Mouse (Mus musculus): ENCODE data around the gene Ccl7. TPM values are rescaled to one million over a fixed set of nuclear protein-coding genes. Genes with fewer than 3 reads are reported as not detected.

Gene Ccl7
- total RNA-seq, 1 experiment from 2014 or later = not detected

DNA sequence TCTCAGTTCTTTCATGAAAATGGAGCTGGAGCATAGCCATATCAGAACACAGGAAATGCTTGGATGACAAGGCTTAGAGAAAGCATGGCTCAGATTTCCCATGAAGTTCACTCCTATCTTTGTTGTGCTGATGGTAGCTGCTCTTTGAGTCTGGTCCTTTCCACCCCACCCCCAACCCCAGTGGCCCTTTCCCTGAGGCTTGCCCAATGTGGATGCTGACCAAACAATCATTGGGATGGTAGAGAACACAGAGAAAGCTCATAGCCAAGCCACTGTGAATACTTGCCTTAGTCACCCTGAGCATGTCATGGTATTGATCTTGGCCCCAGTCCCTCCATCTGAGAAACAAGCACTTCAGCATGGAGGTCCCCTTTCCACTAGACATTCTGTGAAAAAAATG is 13.4 kb upstream of the Ccl7 start:
- ATAC-seq (replicated peaks; ENCODE audit: insufficient number of reproducible peaks, low FRiP score, low TSS enrichment, poor library complexity, severe bottlenecking) = no peak

- no peak for ATAC-seq (replicated peaks; ENCODE audit: insufficient number of reproducible peaks, low FRiP score, low TSS enrichment, poor library complexity, severe bottlenecking)
Observed at GRCm38 (mm10) chr11:82032678-82033344, 12.7 kb upstream of the Ccl7 start.

- ATAC-seq (replicated peaks; ENCODE audit: insufficient number of reproducible peaks, low FRiP score, low TSS enrichment, poor library complexity, severe bottlenecking) = no peak
Observed at GRCm38 (mm10) chr11:82034446-82034845, 11.1 kb upstream of the Ccl7 start.

- ATAC-seq (replicated peaks; ENCODE audit: insufficient number of reproducible peaks, low FRiP score, low TSS enrichment, poor library complexity, severe bottlenecking) = peak; percentile 91
Observed at GRCm38 (mm10) chr11:82035356-82035755, 10.2 kb upstream of the Ccl7 start, which contains the start of gene Ccl2. Ccl2 (plus strand) TSS chr11:82035571.

DNA sequence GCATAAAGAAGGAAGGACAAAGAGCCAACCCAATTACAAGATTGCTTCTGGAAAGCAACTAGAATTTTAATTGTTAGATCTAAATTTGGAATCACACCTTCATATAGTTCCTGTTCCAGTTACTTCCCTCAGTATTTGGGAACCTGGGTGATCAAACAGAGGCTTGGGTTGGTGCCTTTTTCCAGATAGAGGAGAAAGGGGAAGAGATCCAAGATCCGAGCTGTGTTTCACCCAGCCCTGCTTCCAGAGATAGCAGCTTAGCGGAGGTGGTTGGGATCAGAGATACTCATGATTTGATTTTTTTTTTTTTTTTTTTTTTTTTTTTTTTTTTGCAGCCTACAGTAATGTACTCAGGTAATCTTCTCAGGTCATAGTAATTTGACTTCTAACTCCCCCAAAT is 9.7 kb upstream of the Ccl7 start:
- no peak for ATAC-seq (replicated peaks; ENCODE audit: insufficient number of reproducible peaks, low FRiP score, low TSS enrichment, poor library complexity, severe bottlenecking)

DNA sequence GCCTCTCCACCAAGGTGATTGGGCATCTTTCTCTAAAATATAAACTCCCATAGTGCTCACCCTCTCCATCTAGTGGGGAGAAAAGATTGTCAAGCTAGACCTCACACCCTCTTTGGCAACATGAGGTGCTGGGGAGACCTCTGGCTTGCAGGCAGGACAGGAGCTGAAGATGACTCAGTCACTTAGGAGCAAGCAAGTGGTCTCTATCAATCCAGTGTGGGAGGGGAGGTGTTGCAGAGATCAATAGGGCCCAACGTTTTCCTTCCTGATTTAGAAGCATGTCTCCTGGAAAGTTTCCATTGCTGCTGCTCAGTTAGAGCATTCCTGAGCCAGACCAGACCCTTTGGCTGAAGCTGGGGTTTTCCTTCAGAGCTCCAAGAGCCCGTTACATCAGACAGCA is 7.0 kb upstream of the Ccl7 start, which contains the start of gene Gm17268:
Gm17268 (minus strand) TSS at position 28 of the 400 bp plus-strand sequence.
- ATAC-seq (replicated peaks; ENCODE audit: insufficient number of reproducible peaks, low FRiP score, low TSS enrichment, poor library complexity, severe bottlenecking) = no peak

- no peak for ATAC-seq (replicated peaks; ENCODE audit: insufficient number of reproducible peaks, low FRiP score, low TSS enrichment, poor library complexity, severe bottlenecking)
Observed at GRCm38 (mm10) chr11:82039132-82039660, 6.3 kb upstream of the Ccl7 start.

GRCm38 (mm10) chr11:82041671-82042080 is 3.8 kb upstream of the Ccl7 start:
- peak; percentile 67; the same call in 1 of the 2 replicates for ATAC-seq (replicated peaks; ENCODE audit: insufficient number of reproducible peaks, low FRiP score, low TSS enrichment, poor library complexity, severe bottlenecking)

DNA sequence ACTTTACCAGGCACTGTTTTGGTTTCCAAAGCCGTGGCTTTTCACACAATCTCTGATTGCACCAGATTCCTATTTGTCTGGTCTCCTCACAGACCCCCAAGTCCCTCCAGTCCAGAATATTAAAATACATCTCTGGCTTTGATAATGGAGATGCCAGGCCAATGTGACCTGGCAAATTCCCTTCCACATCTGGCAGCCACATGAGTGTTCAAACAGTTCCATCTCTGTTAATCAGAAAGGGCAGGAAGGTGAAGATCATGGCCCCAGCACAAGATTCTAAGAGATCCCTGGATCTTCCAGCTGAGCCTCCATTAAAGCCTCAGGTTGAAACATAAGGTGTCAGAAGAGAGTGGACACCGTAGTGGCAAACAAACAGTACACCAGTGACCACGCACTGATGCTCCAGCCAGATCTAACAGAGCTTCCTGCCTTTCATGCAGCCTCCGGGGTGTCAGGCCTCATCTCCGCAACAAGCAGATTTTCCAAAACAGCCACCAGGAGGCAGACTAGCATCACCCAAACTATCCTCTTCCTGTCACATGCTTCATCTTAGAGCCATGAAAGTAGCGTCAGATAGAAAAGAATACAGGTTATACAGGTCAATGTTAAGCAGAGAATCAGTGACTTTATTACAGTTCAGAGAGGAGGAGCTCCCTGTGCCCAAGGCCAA is 2.4 kb downstream of the Ccl7 start:
- ATAC-seq (replicated peaks; ENCODE audit: insufficient number of reproducible peaks, low FRiP score, low TSS enrichment, poor library complexity, severe bottlenecking) = peak; percentile 40; the same call in 1 of the 2 replicates

DNA sequence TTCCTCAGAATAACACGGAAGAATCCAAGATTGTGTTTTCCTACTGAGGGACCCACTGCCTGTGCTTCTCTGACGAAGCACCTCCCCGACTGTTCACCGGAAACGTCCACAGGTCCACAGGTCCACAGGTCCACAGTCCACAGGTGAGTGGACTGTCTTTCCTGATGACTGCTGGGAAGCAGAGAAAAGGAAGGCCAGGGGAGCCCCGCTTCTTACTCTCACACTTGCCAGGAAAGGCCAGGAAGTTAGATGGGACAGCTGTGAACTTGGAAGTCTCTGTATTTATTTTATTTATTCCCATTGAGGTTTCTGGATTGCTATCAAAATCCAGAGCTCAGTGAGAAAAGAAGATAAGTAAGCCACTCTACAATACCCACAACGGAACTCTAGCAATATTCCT is 8.3 kb downstream of the Ccl7 start:
- no peak for ATAC-seq (replicated peaks; ENCODE audit: insufficient number of reproducible peaks, low FRiP score, low TSS enrichment, poor library complexity, severe bottlenecking)

GRCm38 (mm10) chr11:82057646-82058045 is 12.1 kb downstream of the Ccl7 start, which contains the start of gene Ccl11:
Ccl11 (plus strand) TSS chr11:82057823.
- ATAC-seq (replicated peaks; ENCODE audit: insufficient number of reproducible peaks, low FRiP score, low TSS enrichment, poor library complexity, severe bottlenecking) = no peak

DNA sequence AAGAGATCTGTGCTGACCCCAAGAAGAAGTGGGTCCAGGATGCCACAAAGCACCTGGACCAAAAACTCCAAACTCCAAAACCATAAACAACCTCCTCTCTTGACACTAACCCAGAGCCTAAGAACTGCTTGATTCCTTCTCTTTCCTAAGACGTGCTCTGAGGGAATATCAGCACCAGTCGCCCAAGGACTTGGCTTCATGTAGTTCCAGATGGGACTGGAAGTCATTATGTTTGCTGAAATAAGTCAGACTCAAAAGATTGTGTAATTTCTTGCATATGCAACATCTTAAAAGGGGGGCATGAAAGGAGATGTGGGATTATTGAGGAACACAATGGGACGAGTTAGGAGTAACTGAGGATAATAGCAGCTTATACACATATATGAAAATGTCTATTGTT is 16.7 kb downstream of the Ccl7 start:
- ATAC-seq (replicated peaks; ENCODE audit: insufficient number of reproducible peaks, low FRiP score, low TSS enrichment, poor library complexity, severe bottlenecking) = no peak

DNA sequence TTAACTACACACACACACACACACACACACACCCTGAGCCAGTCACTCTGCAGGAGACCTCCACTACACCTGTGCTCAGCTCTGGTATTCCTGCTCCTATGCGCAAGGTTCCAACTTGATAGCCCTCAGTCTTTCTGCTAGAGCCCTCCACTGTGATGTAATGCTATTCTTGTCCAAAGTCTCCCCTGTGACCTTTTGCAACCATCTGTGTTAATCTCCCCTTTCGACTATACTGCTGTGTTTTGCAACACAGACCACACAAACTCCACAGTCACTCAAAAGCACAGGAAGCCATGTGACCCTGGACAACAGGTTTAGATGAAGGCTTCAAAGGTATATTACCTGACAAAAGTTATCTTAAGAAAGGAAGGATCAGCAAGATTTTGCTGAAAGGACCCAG is 17.9 kb downstream of the Ccl7 start:
- ATAC-seq (replicated peaks; ENCODE audit: insufficient number of reproducible peaks, low FRiP score, low TSS enrichment, poor library complexity, severe bottlenecking) = no peak

- no peak for ATAC-seq (replicated peaks; ENCODE audit: insufficient number of reproducible peaks, low FRiP score, low TSS enrichment, poor library complexity, severe bottlenecking)
Observed at GRCm38 (mm10) chr11:82066953-82067571, 21.6 kb downstream of the Ccl7 start.

- no peak for ATAC-seq (replicated peaks; ENCODE audit: insufficient number of reproducible peaks, low FRiP score, low TSS enrichment, poor library complexity, severe bottlenecking)
Observed at GRCm38 (mm10) chr11:82071076-82071475, 25.6 kb downstream of the Ccl7 start.

DNA sequence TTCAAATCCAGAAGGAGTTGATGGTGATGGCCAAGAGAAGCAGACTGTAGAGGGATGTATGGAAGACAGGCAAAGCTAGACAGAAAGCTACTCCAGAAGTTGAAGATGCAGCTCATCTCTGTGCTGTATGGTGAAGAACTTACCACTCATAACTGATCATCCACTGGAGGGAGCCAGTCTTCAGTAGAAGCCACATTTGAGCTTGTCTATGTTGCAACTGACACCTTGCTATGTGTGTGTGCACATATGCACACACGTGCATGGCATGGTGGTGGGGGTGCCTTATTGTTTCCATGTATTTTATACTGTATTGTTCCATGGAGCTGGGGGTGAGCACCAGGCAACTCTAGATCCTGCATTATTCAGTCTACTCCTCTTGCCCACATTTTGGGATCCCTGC is 26.9 kb downstream of the Ccl7 start:
- no peak for ATAC-seq (replicated peaks; ENCODE audit: insufficient number of reproducible peaks, low FRiP score, low TSS enrichment, poor library complexity, severe bottlenecking)

DNA sequence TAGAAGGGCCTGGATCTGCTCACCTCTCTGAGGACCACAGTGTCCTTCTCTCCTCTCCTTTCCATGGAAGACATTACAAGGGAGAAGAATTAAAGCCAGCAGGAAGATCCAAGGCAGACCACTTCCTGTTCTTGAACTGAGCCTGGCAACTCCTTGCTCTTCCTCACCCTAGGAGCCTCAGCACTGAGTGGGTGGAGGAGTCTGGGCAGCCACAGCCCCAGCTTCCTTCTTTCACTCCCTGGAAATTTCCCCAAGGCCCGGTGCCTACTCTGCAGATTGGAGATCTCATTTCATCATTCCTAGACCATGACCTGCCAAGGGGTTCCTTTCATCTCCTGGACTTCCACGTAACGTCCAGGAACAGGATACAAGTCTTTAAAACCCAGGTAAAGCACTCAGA is 27.5 kb downstream of the Ccl7 start:
- no peak for ATAC-seq (replicated peaks; ENCODE audit: insufficient number of reproducible peaks, low FRiP score, low TSS enrichment, poor library complexity, severe bottlenecking)

DNA sequence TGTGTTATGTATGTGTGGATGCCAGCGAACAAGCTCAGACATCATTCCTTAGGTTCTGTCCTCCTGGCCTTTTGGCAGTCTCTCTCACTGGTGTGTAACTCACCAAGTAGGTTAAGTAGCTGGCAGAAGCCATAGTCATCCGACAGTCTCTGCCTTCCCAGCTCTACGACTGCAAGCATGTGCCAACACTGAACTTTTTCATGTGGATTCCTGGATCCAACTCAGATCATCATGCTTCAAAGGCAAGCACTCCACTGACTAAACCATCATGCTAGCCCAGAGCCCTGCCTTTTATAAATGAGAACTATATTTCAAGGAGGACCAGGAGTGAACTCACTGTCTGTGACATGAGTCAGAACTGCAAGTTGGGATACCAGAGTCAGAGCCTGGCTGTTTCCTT is 28.2 kb downstream of the Ccl7 start:
- ATAC-seq (replicated peaks; ENCODE audit: insufficient number of reproducible peaks, low FRiP score, low TSS enrichment, poor library complexity, severe bottlenecking) = no peak

DNA sequence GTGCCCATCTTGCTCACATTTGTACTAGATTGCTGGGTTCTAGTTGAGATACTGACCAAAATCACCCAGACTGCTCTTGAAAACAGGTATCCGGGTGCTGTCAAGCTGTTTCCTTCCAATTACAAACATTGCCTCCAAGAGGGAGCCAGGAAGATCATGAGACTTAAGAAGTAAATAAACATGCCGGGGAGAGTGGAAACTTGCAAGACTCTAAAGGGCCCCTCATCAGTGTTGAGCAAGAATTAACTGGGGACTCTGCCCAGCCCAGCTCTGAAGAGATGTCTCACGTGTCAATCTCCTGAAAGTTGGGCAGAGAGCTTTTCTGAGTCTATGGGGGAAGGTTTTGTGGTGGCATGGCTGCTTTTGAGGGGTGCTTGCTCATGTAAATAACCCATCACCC is 31.5 kb downstream of the Ccl7 start:
- ATAC-seq (replicated peaks; ENCODE audit: insufficient number of reproducible peaks, low FRiP score, low TSS enrichment, poor library complexity, severe bottlenecking) = no peak
